Mouse (Mus musculus): Measurements from ENCODE around the gene Erich3.

The Erich3 gene

GRCm38 (mm10) chr3:154778836-154779595, 115.4 kb downstream of the Erich3 start:
- no peak for DNase-seq

DNA sequence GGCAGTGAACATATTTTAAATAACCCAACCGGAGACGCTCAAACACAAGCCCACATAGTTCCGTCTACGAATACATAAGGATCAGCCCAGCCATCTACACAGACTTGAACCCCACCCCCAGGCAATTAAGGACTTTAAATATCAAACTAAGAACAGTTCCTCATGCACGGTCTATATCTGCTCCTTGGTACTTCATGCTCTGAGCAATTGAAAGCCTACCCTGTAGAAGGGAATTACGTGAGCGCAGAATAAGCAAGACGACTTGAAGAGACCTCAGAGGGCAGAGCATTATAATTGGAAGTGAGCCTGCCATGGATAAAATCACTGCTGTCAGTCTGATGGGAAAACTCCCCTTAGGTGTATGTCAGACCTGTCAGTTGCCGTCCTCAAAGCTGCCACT, 122.7 kb downstream of the Erich3 start:
- DNase-seq: no peak

DNA sequence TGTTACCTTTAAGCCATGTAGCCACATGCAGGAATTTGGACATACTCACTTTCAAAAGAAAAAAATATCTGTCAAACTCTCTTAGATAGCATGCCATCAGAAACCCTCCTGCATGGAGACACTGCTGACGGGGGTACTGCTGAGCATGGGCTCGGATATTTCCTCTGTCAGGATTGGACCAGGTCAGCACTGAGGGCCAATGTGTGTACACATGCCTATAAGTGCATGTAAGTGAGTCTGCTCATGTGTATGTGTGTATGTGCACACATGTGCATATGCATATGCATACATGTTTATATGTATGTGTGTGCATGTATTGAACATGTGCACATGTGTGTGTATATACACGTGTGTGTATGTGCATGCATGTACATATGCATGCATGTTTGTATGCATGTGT, 124.0 kb downstream of the Erich3 start:
- no peak for DNase-seq

DNA sequence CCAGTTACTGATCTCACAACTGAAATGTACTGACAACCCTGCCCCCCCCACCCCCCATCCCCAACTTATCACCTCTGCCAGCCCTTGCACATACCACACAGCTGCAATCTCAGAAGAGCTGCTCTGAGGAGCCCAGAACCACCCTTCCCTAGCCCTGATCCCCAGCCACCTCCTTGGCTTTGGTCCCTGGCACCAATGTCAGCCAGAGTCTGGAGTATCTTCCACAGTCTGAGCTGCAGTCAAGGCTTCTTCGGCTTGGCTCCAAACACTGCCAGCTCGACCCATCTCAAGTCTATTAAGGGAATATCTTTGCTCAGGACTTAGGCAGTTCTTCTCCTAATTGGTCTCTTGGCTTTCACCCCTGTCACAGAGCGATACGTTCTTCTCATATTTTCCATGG, 129.9 kb downstream of the Erich3 start:
- no peak for DNase-seq

DNA sequence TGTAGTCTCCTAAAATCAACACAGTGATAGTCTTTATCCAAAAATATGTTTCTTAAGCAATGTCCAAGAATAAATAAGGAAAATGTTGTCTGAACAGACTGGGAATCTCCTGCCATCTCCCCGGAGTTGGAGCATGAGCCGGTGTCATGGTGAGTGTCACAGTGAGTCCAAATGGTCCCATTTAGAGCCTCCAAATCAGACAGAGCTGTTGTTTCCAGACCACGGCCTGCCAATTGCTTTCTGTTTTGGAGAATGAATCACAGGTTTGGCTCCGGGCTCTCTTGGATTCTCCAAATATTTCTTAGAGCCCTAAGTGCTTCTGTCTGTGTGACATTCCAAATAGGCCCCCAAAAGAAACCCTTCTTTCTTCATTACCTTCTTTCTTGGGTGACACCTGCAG, 135.1 kb downstream of the Erich3 start:
- no peak for DNase-seq

DNA sequence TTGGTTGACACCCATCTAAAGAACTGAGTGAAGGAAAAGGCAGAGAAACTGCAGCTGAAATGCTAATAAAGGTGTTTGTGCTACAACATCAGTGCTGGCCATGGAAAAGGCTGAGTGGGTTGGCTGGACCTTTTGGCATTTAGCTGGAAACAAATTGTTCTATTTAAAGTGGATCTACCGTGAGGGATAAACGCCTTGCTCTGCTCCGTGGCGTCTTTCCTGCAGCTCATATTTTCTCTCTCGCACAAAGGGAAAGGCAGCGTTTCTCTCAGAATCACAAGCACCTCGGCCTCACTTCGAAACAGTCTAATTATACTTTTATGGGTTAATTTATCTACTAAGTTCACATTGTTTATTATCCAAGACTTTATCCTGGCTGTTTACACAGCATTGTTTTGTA, 136.8 kb downstream of the Erich3 start:
- DNase-seq: no peak

GRCm38 (mm10) chr3:154800888-154801429, 137.3 kb downstream of the Erich3 start:
- DNase-seq: no peak

GRCm38 (mm10) chr3:154806626-154807025, 143.0 kb downstream of the Erich3 start:
- peak; percentile 69 for DNase-seq

DNA sequence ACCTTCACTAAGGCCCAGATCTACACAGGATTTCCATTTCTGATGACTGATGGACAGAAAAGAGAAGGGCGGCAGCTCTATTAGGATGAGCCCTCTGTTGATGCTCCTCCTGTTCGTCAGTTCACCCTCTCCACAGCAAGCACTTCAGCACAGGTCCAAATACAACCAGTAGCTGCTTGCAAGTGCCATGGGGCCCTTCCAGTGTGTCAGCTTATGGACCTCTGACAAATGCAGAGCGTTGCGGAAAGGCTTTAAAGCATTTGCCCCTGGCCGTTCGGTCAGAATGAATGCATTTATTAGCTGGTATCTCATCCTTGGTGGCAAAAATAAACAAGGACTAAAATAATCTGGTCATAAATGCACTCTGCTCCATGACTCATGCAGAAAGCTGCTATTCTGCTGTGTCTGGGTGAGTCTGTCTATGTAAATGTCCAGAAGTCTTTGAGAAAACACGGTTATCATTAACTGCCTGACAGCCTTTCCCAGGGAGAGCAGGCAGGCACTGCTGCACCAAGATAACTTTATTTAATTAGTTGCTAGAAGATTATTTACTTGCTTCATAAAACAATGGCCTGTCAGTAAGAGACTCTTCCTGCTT, 146.7 kb downstream of the Erich3 start:
- no peak for DNase-seq

DNA sequence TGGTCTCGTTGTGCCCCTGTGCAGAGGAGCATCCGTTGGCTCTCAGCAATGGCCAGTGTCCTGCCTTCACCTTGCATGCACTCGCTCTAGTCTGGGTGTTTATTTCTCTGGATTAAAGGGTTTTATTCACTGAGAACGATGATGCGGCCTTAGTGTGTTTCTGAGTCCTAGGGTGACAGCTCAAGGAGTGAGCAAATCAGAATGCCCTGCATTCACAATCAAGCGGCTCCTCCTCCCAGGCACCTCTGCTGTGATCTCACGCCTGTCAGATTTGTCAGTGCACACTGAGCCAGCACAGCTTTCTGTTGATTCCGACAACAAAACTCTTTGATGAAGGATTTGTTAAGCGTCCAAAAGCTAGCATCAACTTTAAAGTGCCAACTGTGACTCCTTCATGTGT, 147.6 kb downstream of the Erich3 start:
- no peak for DNase-seq

DNA sequence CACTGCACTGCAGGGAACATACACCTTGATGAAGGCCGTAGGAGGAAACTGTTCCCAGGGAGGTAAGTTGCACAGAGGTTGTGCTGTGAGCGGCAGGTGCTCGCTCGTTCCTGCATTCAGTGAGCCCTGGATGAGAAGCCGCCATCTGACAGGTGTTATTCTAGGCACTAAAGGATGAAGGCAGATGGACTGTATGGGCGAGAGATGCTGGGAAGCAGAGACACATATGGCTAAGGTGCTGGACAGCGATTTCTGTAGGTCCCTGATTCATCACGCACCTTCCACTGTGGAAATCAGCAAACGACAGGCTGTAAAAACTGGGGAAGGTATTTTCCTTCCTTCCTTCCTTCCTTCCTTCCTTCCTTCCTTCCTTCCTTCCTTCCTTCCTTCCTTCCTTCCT, 148.2 kb downstream of the Erich3 start:
- DNase-seq: no peak

- no peak for DNase-seq
Measured at GRCm38 (mm10) chr3:154812893-154813292, 149.2 kb downstream of the Erich3 start.

DNA sequence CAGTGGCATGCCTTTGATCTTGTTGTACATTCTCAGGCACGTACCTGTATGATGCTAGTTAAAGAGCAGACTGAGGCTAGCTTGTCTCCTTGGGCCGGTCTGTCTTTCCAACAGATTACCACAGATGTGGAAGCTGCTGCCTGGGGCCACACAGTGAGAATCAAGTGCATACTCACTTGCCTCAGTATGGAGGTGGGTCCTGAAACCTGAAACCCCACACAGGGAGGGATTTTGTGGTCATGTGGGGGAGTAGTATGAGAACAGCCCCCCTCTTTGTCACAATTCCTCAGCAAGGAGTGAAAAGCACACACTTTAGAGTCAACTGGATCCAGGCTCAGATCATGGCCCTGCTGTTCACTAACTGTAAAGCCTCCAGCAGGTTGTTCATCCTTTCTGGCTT, 151.9 kb downstream of the Erich3 start:
- no peak for DNase-seq

DNA sequence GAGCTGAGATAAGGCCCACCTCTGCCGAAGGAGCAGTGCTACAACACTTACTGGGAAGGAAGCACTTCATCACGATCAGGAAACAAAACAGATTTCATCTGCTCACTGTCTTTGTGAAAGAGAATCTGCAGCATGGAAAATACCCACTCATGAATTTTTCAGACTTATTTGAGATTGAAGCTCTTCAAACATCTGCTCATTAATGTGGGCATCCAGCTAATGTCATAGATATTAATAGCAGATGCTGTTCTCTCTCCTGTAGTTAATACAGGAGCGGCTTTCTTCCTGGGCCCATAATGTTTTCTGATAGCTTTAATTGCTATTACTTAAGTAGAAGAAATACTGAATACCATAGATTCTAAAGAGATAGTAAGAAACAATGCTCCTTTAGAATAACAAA, 152.6 kb downstream of the Erich3 start:
- no peak for DNase-seq

GRCm38 (mm10) chr3:154816801-154817625, 153.4 kb downstream of the Erich3 start:
- peak; percentile 60 for DNase-seq
